Mouse (Mus musculus) Muller cell, postnatal 12 days (primary cell): Measurements from ENCODE around the gene Syne1.

Experiments used
- DNase-seq: peaks from one replicate; pipeline ENCODE4 v3.0.0-alpha.2; 2015; ENCODE audit errors: inconsistent ontology term

The Syne1 gene

DNA sequence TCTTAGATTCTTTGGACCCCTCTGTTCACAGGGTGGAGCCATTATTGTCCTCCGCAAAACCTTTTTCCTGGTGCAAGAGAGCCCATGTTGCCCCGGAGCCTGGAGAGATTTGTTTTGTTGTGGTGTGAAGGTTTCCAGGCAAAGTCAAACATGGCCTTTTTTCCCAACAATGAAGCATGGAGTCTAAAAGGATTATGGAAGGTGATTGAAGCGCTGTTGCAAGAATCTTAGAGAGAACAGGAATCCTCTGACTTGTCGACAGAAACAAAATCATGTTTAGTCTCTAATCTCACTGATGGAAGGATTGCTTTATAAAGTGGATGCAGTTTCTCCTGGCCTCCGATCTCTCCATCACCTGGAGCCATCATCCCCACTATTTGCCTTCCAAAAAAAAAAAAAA, at the start of gene Syne1:
Gene Syne1, minus strand, starts transcription at position 101 of the 400 bp plus-strand sequence.
- no peak for DNase-seq

- DNase-seq: peak; percentile 49
Measured at GRCm38 (mm10) chr10:5600123-5600522, 48.8 kb upstream of the Syne1 start.

DNA sequence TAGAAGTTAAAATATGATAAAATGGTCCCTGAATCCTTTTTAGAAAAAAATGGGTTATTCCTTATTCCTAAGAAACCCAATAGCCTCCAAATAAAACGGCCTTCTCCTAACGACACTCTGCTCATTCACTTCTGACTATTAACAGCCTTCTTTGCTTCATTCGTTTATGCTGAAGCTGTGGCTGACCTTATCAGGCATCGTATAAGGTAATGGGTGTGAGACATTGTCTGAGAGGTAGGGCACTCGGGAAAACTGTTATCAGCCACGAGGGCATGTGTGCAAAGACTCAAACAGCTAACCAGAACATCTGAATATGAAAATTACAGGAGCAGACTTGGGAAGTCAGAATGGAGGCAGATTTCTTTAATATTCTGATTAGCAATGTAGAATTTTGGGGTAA, 45.3 kb upstream of the Syne1 start:
- DNase-seq: no peak

GRCm38 (mm10) chr10:5594457-5594856, 43.2 kb upstream of the Syne1 start:
- DNase-seq: no peak

DNA sequence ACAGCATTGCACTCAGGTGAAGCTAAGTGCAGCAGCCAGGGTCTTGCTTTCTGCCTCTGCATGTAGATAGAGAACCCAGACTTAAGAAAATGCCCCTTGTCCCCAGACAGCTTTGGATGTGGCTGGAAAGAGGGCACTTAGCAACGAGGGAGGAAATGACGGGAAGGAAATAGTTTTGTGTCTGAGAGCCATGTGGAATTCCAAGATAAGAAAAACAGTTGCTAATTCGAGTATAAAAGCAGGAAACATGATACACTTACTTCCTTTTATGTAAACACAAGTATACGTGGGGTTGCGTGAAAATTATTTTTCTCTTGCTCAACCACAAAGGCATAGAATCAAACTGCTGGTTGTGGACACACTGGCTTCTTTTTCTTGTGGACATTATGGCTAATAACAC, 42.2 kb upstream of the Syne1 start, which contains the start of gene Myct1:
Gene Myct1, plus strand, starts transcription at position 312 of the 400 bp plus-strand sequence.
- no peak for DNase-seq

- no peak for DNase-seq
Measured at GRCm38 (mm10) chr10:5591996-5592395, 40.7 kb upstream of the Syne1 start.

DNA sequence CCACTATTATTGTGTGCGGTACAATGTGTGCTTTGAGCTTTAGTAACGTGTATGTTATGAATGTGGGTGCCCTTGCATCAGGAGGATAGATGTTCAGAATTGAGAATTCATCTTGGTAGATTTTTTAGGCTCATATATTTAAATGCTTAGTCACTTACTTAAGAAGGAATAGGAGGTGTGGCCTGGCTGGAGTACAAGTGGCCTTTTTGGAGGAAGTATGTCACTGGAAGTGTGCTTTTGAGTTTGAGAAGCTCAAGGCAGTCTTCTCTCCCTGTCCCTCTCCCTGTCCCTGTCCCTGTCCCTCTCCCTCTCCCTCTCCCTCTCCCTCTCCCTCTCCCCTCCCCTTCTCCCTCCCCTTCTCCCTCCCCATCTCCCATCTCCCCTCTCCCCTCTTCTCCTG, 39.8 kb upstream of the Syne1 start:
- no peak for DNase-seq

GRCm38 (mm10) chr10:5573328-5573727, 22.0 kb upstream of the Syne1 start:
- DNase-seq: no peak

DNA sequence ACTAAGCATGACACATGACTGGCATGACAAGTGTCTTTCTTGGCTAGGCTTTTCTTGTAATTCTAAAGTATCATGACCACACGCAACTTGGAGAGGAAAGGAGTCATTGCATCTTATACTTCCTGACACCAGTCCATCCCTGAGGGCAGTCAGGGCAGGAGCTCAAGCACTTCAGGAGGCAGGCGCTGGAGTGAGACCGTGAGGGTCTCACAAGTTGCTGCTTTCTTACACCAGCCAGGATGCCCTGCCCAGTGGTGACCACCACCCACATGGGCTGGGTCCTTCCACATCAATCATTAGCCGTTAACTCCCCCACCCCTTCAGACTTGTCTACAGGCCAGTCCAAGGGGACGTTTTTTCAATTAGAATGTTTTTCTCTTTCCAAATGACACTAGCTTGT, 20.1 kb upstream of the Syne1 start:
- DNase-seq: no peak

DNA sequence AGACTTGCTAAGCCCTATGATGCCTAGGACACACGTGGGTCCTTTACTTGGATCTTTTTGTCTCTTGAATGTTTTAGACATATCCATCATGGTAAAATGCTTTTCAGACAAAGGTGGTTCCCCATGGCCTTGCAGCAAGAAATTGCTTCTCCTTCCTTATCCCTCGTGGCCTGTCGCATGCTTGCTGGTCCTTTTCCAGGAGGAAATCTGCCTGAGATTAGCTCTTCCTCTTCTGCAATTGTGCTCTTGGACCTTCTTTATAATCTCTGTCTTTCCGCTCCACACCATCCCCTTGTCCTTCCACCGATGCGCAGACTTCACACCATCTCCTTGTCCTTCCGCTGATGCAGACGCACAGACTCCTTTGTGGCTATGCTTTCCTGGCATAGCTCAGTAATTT, 18.8 kb upstream of the Syne1 start:
- DNase-seq: no peak

- DNase-seq: no peak
Measured at GRCm38 (mm10) chr10:5568991-5569390, 17.7 kb upstream of the Syne1 start.

DNA sequence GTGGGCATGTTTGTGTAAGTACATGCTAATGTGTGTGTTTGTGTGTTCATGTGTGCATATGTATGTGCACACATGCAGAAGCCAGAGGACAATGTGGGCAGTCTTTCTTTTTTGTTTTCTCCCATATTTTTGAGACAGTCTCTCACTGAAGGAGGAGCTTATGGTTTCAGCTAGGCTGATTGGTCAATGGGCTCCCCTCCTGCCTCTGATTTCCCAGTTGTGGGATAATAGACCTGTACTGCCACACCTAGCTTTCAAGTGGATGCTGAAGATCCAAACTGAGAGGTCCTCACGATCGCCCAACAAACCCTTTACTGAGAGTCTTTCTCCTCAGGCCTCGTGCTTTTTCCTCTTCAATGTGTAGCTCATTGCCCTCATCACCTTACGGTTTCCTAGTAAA, 10.4 kb upstream of the Syne1 start:
- no peak for DNase-seq

- no peak for DNase-seq
Measured at GRCm38 (mm10) chr10:5560526-5560925, 9.2 kb upstream of the Syne1 start.

DNA sequence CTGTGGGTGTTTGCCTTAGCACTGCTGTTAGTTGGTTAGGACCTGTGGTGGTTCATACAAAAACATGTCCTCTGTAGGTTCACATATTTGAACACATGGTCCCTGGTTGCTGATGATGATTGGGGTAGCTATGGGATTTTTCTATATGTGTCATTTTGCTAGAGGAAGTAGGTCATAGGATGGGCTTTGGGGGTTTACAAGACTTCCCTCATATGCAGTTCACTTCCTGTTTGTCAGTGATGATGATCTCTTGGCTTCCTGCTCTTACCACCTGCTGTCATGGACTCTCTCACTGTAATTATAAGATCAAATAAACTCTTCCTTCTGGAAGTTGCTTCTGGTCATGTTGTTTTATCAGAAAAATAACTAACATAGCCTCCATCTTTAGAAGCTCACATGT, 7.5 kb upstream of the Syne1 start:
- DNase-seq: no peak

DNA sequence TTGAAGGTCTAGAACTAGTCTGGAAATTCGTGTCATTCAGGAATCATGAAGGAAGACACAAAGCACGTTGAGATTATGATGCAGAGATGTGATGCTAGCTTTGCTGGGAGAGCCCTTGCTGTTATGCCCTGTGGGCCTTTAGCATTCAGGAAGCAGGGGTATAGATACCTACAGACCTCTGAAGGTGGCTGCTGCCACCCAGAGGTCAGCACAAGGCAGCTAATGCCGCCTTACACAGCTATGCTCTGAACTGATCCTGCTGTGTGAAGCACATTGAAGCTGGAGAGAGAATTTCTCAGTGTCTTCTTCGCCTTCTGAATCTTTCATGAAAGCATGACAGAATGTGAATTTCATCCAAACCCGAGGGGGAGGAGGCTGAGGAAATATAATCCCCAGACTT, 3.7 kb upstream of the Syne1 start:
- DNase-seq: peak; percentile 17

DNA sequence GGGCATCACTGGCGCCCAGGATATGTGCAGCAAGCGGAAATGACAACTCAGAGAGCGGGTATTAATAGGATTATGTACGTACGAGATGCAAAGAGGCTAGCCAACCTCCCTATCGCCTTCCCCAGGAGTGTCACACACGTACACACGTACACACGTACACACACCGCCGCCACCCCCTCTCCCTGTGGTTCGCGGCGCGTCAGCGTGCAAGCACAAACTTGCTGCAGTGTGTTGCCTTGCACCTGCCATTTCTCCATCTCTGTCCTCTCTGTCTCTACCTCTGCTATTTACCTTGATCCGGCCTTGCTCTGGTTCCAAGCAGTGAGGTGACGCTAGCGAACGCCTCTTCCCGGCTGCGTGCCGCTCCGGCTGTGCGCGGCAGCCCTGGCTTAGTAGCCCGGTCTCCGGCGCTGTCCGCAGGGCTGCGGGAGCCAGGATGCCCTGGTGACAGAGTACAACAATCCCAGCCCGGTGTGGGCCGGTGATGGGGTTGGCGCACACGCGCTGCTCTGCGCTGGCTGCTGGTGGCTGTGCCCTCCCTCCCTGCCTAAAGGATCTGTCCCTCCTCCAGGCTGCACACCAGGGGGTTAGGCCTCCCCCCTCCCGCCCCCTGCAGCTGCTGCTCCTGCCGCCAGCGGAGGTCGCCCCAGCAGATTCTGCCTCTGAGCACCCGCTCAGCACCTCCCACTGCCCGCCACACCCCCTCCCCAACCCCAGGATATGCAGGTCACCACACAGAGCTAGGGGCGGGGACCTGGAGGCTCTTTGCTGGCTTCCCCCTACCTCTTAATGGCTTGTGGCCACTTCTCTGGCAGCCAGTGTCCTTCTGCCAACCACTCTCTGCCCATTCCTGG, 887 bp downstream of the Syne1 start:
- DNase-seq: peak; percentile 61

GRCm38 (mm10) chr10:5549871-5550167, 1.5 kb downstream of the Syne1 start:
- no peak for DNase-seq

DNA sequence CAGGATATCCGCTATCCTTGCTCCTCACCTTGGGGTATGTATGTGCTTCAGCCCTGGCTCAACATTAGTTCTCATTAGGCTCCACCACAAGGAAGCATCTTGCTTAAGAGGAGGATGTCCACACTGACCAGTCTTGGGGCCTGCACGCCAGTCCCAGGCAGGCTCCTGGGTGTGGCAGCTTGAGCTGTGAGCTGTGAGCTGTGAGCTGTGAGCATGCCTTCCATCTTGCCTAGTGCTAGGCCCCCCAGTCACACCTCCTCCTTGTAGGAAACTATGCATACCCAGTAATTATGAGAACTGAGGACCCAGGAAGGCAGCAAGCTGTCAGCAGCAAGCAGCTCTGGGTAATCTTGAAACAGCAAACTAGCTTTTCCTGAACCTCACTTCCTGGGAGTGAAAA, 2.6 kb downstream of the Syne1 start:
- DNase-seq: peak; percentile 11

- DNase-seq: no peak
Measured at GRCm38 (mm10) chr10:5547769-5548168, 3.5 kb downstream of the Syne1 start.

- no peak for DNase-seq
Measured at GRCm38 (mm10) chr10:5546428-5546827, 4.9 kb downstream of the Syne1 start.

GRCm38 (mm10) chr10:5528284-5528683, 23.0 kb downstream of the Syne1 start:
- no peak for DNase-seq

DNA sequence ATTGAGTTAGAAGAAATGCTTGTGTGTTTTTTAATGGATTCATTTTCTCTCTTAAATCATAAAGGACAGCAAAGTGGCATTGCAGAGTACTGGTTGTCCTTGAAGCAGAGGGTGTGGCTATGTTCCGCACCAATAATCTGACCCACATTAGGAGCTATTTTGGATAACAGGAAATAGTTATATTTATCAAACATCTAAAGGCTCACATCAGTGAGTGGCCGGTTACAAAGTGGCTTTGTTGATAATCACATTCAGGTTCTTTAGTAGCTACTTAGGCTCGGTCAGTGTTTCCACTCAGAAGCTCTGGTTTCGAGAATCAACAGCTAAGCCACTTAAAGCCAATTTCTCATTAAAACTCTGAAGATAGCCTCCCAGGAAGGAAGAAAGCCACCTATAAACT, 23.6 kb downstream of the Syne1 start:
- peak; percentile 19 for DNase-seq

- no peak for DNase-seq
Measured at GRCm38 (mm10) chr10:5522904-5523303, 28.4 kb downstream of the Syne1 start.

DNA sequence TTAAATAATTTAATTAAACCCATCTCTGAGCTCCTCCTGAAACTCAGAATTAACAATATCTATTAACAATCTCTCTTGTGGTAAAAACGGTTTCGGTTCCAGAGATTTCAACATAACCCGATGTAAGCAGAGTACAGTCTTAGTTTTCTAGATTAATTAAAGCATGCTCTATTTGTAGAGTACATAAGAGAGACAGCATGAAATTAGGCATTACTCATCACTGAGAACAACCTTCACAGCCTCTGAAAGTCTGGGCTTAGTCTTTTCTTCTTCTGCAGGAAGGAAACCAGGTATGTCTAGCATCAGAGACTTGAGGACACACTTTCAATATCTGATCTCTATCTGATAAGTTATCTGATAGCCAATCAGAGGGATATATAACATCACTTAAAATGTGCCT, 29.0 kb downstream of the Syne1 start:
- DNase-seq: no peak
